9 mouse cellular contexts compared by ENCODE assay signal in the genomic region with DNA sequence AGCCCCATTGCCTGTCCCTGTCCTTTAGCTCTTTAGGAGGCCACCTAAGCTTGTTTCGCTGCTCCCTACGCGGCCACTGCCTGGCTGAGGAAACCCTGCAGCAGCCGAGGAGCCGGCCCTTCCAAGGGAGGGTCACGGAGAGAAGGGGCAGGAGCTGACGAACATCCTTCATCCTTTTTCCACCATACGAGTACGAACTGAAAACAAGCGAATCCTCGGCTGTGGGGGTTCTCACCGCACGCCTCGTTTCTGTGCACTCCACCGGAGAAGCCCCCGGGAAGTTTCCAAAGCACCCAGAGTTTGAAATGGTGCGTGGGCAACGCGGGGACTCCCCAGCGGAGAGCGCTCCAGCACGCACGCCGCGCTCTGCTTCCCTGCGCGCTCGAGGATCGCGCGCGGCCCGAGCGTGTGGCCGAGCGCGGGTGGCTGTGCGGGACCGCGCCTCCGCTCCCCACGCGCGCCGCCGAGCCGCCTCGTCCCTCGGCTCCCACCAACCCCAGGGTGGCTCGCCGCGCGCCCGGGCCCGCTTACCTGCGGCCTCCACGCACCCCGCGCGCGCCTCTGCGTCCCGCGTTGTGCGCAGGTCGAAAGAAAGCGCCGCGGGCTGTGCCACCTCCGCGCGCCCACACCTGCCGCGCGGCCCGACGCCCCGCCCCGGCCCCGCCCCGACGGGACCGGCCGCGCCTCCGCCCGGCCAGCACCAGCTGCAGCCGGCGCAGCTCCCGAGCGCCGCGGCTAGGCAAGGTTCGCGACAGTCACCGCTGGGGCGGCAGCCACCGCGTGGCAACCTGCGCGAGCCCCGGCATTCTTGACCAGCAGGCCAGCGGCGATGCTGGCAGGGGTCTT. TPM values are rescaled to one million over a fixed set of nuclear protein-coding genes. Genes with fewer than 3 reads are reported as not detected.
DNase-seq lines count a peak whose midpoint lies in the region; ATAC-seq lines count a peak whose summit lies in the region.
"Had no signal": no experiment of that assay in that cellular context is flagged by ENCODE, and none has a peak within 500 bp of the region (broad histone marks: within the 10 kb centered on the region; RNA-seq: fewer than 3 reads in every experiment).

No protein-coding gene starts in this region.

- peak overlapping the region; percentile 95 for H3K4me2 ChIP-seq in limb, embryonic 13.5 days (replicated peaks)
- peak overlapping the region; percentile 85 for H3K4me2 ChIP-seq in midbrain, embryonic 14.5 days (ENCODE audit: low read length)

- no peaks in the 10 kb centered on the region for H3K36me3 ChIP-seq in limb, embryonic 13.5 days
- H3K36me3 ChIP-seq in midbrain, embryonic 14.5 days (ENCODE audit: control insufficient read depth, insufficient read depth, low read length): no peaks in the 10 kb centered on the region
- H3K36me3 ChIP-seq in splenic B cell, adult 2 months (ENCODE audit: control insufficient read depth, insufficient read depth, low read length, poor library complexity, severe bottlenecking): no peaks in the 10 kb centered on the region
- H3K36me3 ChIP-seq: G1E had no signal

- peak overlapping the region; percentile 66 for H3K4me3 ChIP-seq in limb, embryonic 13.5 days
- H3K4me3 ChIP-seq in midbrain, embryonic 14.5 days (replicated peaks; ENCODE audit: low read depth, low read length): peak overlapping the region; percentile 59

- no peak overlapping the region for H3K27ac ChIP-seq in limb, embryonic 13.5 days
- H3K27ac ChIP-seq in midbrain, embryonic 14.5 days (replicated peaks; ENCODE audit: low read depth, low read length): peak overlapping the region; percentile 80

- H3K9me3 ChIP-seq in limb, embryonic 13.5 days: no peaks in the 10 kb centered on the region
- H3K9me3 ChIP-seq in midbrain, embryonic 14.5 days (ENCODE audit: control insufficient read depth, low read length): no peaks in the 10 kb centered on the region

- peaks cover 58% of the 10 kb centered on the region for H3K27me3 ChIP-seq in limb, embryonic 13.5 days
- peaks cover 37% of the 10 kb centered on the region for H3K27me3 ChIP-seq in midbrain, embryonic 14.5 days (ENCODE audit: control insufficient read depth, insufficient read depth, low read length)
- no peaks in the 10 kb centered on the region for H3K27me3 ChIP-seq in splenic B cell, adult 2 months (ENCODE audit: control insufficient read depth, insufficient read depth, low read length, poor library complexity, severe bottlenecking)

- H3K9ac ChIP-seq in limb, embryonic 13.5 days: peak overlapping the region; percentile 62
- H3K9ac ChIP-seq in midbrain, embryonic 14.5 days (replicated peaks; ENCODE audit: low read length): peak overlapping the region; percentile 70

- under 1% methylated on average over 68 of the region's 104 CpGs for WGBS in limb, embryonic 13.5 days
- WGBS in midbrain, embryonic 14.5 days: under 1% methylated on average over 100 of the region's 104 CpGs

- ATAC-seq in limb, embryonic 13.5 days (ENCODE audit: low FRiP score, low read depth): peak; percentile 93
- peak; percentile 94 for ATAC-seq in midbrain, embryonic 14.5 days (ENCODE audit: low FRiP score, low TSS enrichment)

- peaks cover 8% of the 10 kb centered on the region for H3K4me1 ChIP-seq in limb, embryonic 13.5 days
- H3K4me1 ChIP-seq in midbrain, embryonic 14.5 days (ENCODE audit: control insufficient read depth, insufficient read depth, low read length): peaks cover 3% of the 10 kb centered on the region; the same call in 1 of the 2 replicates

- peak; percentile 85 for DNase-seq in heart, adult 11 months
- DNase-seq in heart, adult 9 months (ENCODE audit: low spot score in 2 of 2): no peak
- DNase-seq in cerebellum, postnatal 36 days: peak; percentile 49 to 58
- DNase-seq in frontal cortex, postnatal 25 days (ENCODE audit: low spot score in 2 of 2): peak; percentile 34 to 40
- DNase-seq in kidney, adult 8-10 months: peak; percentile 11 to 31
- DNase-seq in midbrain, embryonic 14.5 days: peak; percentile 85
- DNase-seq in splenic B cell, adult 2 months (ENCODE audit: low read depth, low spot score): peak; percentile 2

RNA-seq across cellular contexts. Expression of a gene that starts 58.1 kb away (rescaled TPM):
- polyA plus RNA-seq in limb, embryonic 13.5 days (2015; fragmentation: Nextera tagmentation; extraction: Ambion mirVana): not detected in 2 replicates
- not detected in 2 replicates for polyA plus RNA-seq in midbrain, embryonic 14.5 days (2014; fragmentation: Nextera tagmentation; extraction: Ambion mirVana)
- polyA plus RNA-seq: G1E had no signal

Comparison
In these comparisons a context has a peak if more than half of its experiments do, and no peak if none do; other contexts are left out.
1. DNase-seq: peak in heart, adult 11 months (single experiment), cerebellum, postnatal 36 days (2 of 2), frontal cortex, postnatal 25 days (2 of 2), kidney, adult 8-10 months (2 of 2), midbrain, embryonic 14.5 days (single experiment) and splenic B cell, adult 2 months (single experiment); none in heart, adult 9 months (0 of 2).